In genomic region chr12:102565086-102565485, GRCm38 (mm10) we compare ENCODE assay signal across 20 mouse cellular contexts. TPM values are rescaled to one million over a fixed set of nuclear protein-coding genes. Genes with fewer than 3 reads are reported as not detected.
A peak's percentile ranks its signal among the peaks of the same experiment; 100 is the strongest.
DNase-seq lines count a peak whose midpoint lies in the region; ATAC-seq and TF ChIP-seq lines count a peak whose summit lies in the region.
"Had no signal": no experiment of that assay in that cellular context is flagged by ENCODE, and none has a peak within 500 bp of the region (broad histone marks: within the 10 kb centered on the region; RNA-seq: fewer than 3 reads in every experiment).

No protein-coding gene starts in this region.

- peaks cover 0 to 5% of the 10 kb centered on the region in 2 experiments; a peak in 2 of 4 replicates for H3K4me1 ChIP-seq in MEL (ENCODE audit: control insufficient read depth in 1 of 2, insufficient read depth in 2 of 2, low read length in 2 of 2)
- H3K4me1 ChIP-seq in intestine, postnatal 0 days (replicated peaks; ENCODE audit: control insufficient read depth, insufficient read depth, low read length) = peaks cover 6% of the 10 kb centered on the region
- peaks cover 11% of the 10 kb centered on the region for H3K4me1 ChIP-seq in liver, embryonic 16.5 days (ENCODE audit: control insufficient read depth, low read depth, low read length)
- H3K4me1 ChIP-seq: forebrain, embryonic 13.5 days; heart, embryonic 15.5 days; limb, embryonic 13.5 days had no signal

- 0 out of 2 replicates have a peak overlapping the region, but pooled peaks have one; percentile 6 for H3K4me2 ChIP-seq in intestine, postnatal 0 days (replicated peaks; ENCODE audit: low read depth)
- no peak overlapping the region for H3K4me2 ChIP-seq in liver, embryonic 16.5 days (ENCODE audit: low read depth, low read length)
- H3K4me2 ChIP-seq: forebrain, embryonic 13.5 days; heart, embryonic 15.5 days; hindbrain, embryonic 13.5 days; limb, embryonic 13.5 days; lung, embryonic 14.5 days had no signal

- TF ChIP-seq RAD21 in MEL (IDR thresholded peaks at IDR 0.05; ENCODE audit: low read depth, low read length) = no peak

- no peaks in the 10 kb centered on the region for H3K36me3 ChIP-seq in MEL (ENCODE audit: control insufficient read depth in 1 of 2, insufficient read depth in 2 of 2, low read length in 2 of 2)
- peaks cover 16% of the 10 kb centered on the region for H3K36me3 ChIP-seq in intestine, postnatal 0 days (ENCODE audit: control insufficient read depth, insufficient read depth)
- no peaks in the 10 kb centered on the region; the same call in 1 of the 2 replicates for H3K36me3 ChIP-seq in liver, embryonic 16.5 days (ENCODE audit: control insufficient read depth, insufficient read depth)
- H3K36me3 ChIP-seq: heart, embryonic 15.5 days had no signal

- no peak overlapping the region for H3K27ac ChIP-seq in MEL (ENCODE audit: control insufficient read depth, low read depth, low read length)
- peak overlapping the region; percentile 54; the same call in 1 of the 2 replicates for H3K27ac ChIP-seq in intestine, postnatal 0 days (ENCODE audit: low read depth, low read length)
- no peak overlapping the region for H3K27ac ChIP-seq in liver, embryonic 16.5 days (ENCODE audit: low read length)
- H3K27ac ChIP-seq: forebrain, embryonic 13.5 days; gastrocnemius, adult 2 months; heart, embryonic 15.5 days; hindbrain, embryonic 13.5 days; limb, embryonic 13.5 days had no signal

- no peak overlapping the region for H3K4me3 ChIP-seq in MEL (ENCODE audit: control insufficient read depth in 1 of 2, insufficient read depth in 1 of 2, low read depth in 2 of 2, low read length in 2 of 2)
- no peak overlapping the region for H3K4me3 ChIP-seq in intestine, postnatal 0 days (ENCODE audit: low read depth, low read length)
- H3K4me3 ChIP-seq in liver, embryonic 16.5 days (ENCODE audit: low read depth, low read length) = no peak overlapping the region
- H3K4me3 ChIP-seq: forebrain, embryonic 13.5 days; gastrocnemius, adult 2 months; heart, embryonic 15.5 days; hindbrain, embryonic 13.5 days; limb, embryonic 13.5 days; megakaryocyte, embryonic 14.5 days had no signal

- TF ChIP-seq CTCF in MEL (IDR thresholded peaks at IDR 0.05 in 2 of 3, conservative IDR thresholded peaks at IDR 0.05 in 1 of 3; ENCODE audit: control insufficient read depth in 1 of 3, insufficient read depth in 1 of 3, low read depth in 2 of 3, low read length in 3 of 3, poor library complexity in 1 of 3, severe bottlenecking in 1 of 3) = no peak
- TF ChIP-seq CTCF in intestine, postnatal 0 days (IDR thresholded peaks at IDR 0.05; ENCODE audit: low read depth) = no peak

- peak; percentile 50; the same call in 1 of the 2 replicates for ATAC-seq in intestine, postnatal 0 days
- peak; percentile 92 for ATAC-seq in liver, embryonic 16.5 days (ENCODE audit: low read depth)
- ATAC-seq: forebrain, embryonic 13.5 days; inflammation-experienced regulatory T-cells, adult 6 months had no signal

- H3K9ac ChIP-seq in MEL (ENCODE audit: control insufficient read depth, low read depth, low read length, poor library complexity, severe bottlenecking) = no peak overlapping the region
- H3K9ac ChIP-seq in intestine, postnatal 0 days (ENCODE audit: low read depth, low read length) = no peak overlapping the region
- H3K9ac ChIP-seq in liver, embryonic 16.5 days (ENCODE audit: low read depth, low read length) = no peak overlapping the region
- H3K9ac ChIP-seq: forebrain, embryonic 13.5 days; heart, embryonic 15.5 days; hindbrain, embryonic 13.5 days; limb, embryonic 13.5 days; lung, embryonic 14.5 days had no signal

- TF ChIP-seq EP300 in MEL (IDR thresholded peaks at IDR 0.05; ENCODE audit: low read depth in 1 of 2, low read length in 2 of 2) = no peak

- H3K27me3 ChIP-seq in MEL (ENCODE audit: control insufficient read depth in 1 of 2, insufficient read depth in 2 of 2, low read length in 2 of 2) = no peaks in the 10 kb centered on the region
- no peaks in the 10 kb centered on the region for H3K27me3 ChIP-seq in intestine, postnatal 0 days (replicated peaks; ENCODE audit: control insufficient read depth, insufficient read depth, low read length)
- H3K27me3 ChIP-seq in liver, embryonic 16.5 days (ENCODE audit: control insufficient read depth, insufficient read depth, low read depth, low read length) = no peaks in the 10 kb centered on the region
- H3K27me3 ChIP-seq: forebrain, embryonic 13.5 days; hindbrain, embryonic 13.5 days had no signal

- no peak for TF ChIP-seq POLR2A in MEL (IDR thresholded peaks at IDR 0.05; ENCODE audit: control insufficient read depth in 1 of 2, insufficient read depth in 1 of 2, low read depth in 1 of 2, low read length in 2 of 2, poor library complexity in 1 of 2)

- H3K9me3 ChIP-seq in MEL (replicated peaks; ENCODE audit: insufficient read depth, low read length) = no peaks in the 10 kb centered on the region
- no peaks in the 10 kb centered on the region for H3K9me3 ChIP-seq in intestine, postnatal 0 days (ENCODE audit: control insufficient read depth)
- H3K9me3 ChIP-seq in liver, embryonic 16.5 days (replicated peaks; ENCODE audit: control insufficient read depth, low read length) = no peaks in the 10 kb centered on the region
- H3K9me3 ChIP-seq: forebrain, embryonic 13.5 days; heart, embryonic 15.5 days; hindbrain, embryonic 13.5 days; limb, embryonic 13.5 days; megakaryocyte, embryonic 14.5 days had no signal

- 46% methylated on average over 6 of the region's 6 CpGs for WGBS in intestine, postnatal 0 days
- WGBS in liver, embryonic 16.5 days (ENCODE audit: insufficient replicate concordance) = 19% methylated on average over 6 of the region's 6 CpGs

- no peaks in the 10 kb centered on the region for H3K79me2 ChIP-seq in MEL (ENCODE audit: control insufficient read depth, insufficient read depth, low read length, poor library complexity)

- peak; percentile 1 for DNase-seq in cerebellum, adult 11 months
- no peak for DNase-seq in cerebellum, adult 8-10 months
- peak; percentile 25 for DNase-seq in MEL (ENCODE audit: low read depth, low spot score)
- no peak for DNase-seq in adrenal gland, adult 18-20 months (ENCODE audit: low spot score in 2 of 2)
- DNase-seq in testis, postnatal 14 days (ENCODE audit: low spot score) = no peak
- no peak for DNase-seq in heart, adult 8-10 months (ENCODE audit: low spot score)
- DNase-seq: gastrocnemius, adult 2 months; heart, postnatal 36 days; kidney, adult 9 months; kidney, postnatal 14 days; lung, embryonic 14.5 days; midbrain, embryonic 14.5 days had no signal

TF ChIP-seq in MEL, 35 proteins besides CTCF, POLR2A, EP300 and RAD21:
- no peak for TF ChIP-seq ZNF384 (IDR thresholded peaks at IDR 0.05; ENCODE audit: low read depth, low read length)
- TF ChIP-seq ETS1 (IDR thresholded peaks at IDR 0.05; ENCODE audit: low read depth, low read length) = no peak
- no peak for TF ChIP-seq UBTF (IDR thresholded peaks at IDR 0.05; ENCODE audit: borderline replicate concordance, insufficient read depth, low read depth, low read length)
- no peak for TF ChIP-seq MAX (IDR thresholded peaks at IDR 0.05; ENCODE audit: low read length)
- no peak for TF ChIP-seq CHD2 (IDR thresholded peaks at IDR 0.05; ENCODE audit: low read length)
- TF ChIP-seq TBP (IDR thresholded peaks at IDR 0.05; ENCODE audit: low read depth, low read length) = no peak
- TF ChIP-seq NELFE (IDR thresholded peaks at IDR 0.05; ENCODE audit: low read depth, low read length) = no peak
- no peak for TF ChIP-seq GABPA (IDR thresholded peaks at IDR 0.05; ENCODE audit: low read depth, low read length)
- no peak for TF ChIP-seq ELF1 (IDR thresholded peaks at IDR 0.05; ENCODE audit: low read depth, low read length)
- no peak for TF ChIP-seq SMC3 (IDR thresholded peaks at IDR 0.05; ENCODE audit: low read depth, low read length)
- no peak for TF ChIP-seq ZKSCAN1 (IDR thresholded peaks at IDR 0.05; ENCODE audit: low read depth, low read length)
- no peak for TF ChIP-seq USF1 (IDR thresholded peaks at IDR 0.05; ENCODE audit: low read depth, low read length)

RNA-seq across cellular contexts. Expression of gene Chga, which starts 10.3 kb away (rescaled TPM):
- not detected in 2 replicates for total RNA-seq in MEL (2012; rRNA removed)
- polyA plus RNA-seq in MEL (2012; ENCODE audit: insufficient read depth in 1 of 2, insufficient read length in 2 of 2, low read depth in 1 of 2, low replicate concordance in 2 of 2, missing spikeins in 1 of 2) = not detected
- 41.5 and 43.2 TPM in 2 replicates for polyA plus RNA-seq in intestine, postnatal 0 days (2015; fragmentation: Nextera tagmentation; extraction: Ambion mirVana)
- polyA plus RNA-seq in liver, embryonic 16.5 days (2015; fragmentation: Nextera tagmentation; extraction: Ambion mirVana) = 1.5 and 2.2 TPM in 2 replicates
- total RNA-seq in adrenal gland, adult 18-20 months (2021) = 1,000 to 10,000 TPM; 1,717 to 1,814 TPM
- under 1 TPM in 2 of 4 experiments, not detected in 2; 0.14 TPM for total RNA-seq in heart, adult 8-10 months (2022)
- total RNA-seq: gastrocnemius, adult 2 months; heart, postnatal 36 days had no signal

Comparison
In these comparisons a context has a peak if more than half of its experiments do, and no peak if none do; other contexts are left out.
1. DNase-seq: peak in cerebellum, adult 11 months (single experiment) and MEL (single experiment); none in cerebellum, adult 8-10 months (single experiment), adrenal gland, adult 18-20 months (0 of 2), testis, postnatal 14 days (single experiment) and heart, adult 8-10 months (single experiment).
2. RNA of gene Chga, which starts 10.3 kb away (total RNA-seq): 1,717 to 1,814 TPM in adrenal gland, adult 18-20 months; 0.14 TPM in heart, adult 8-10 months and not detected in MEL; every median in the first group is over 1,000 times any median in the second.